Mouse (Mus musculus) CH12.LX (cell line): ENCODE results near the gene Cers5.

Experiments
- CTCF ChIP-seq, 2 experiments: IDR thresholded peaks in 1 of 2; conservative IDR thresholded peaks in 1 of 2; 2 replicates each; pipeline ENCODE4 v1.5.1; 2011 to 2012; ENCODE audit warnings: low read depth in 2 of 2, low read length in 2 of 2, improper control_type of control experiment in 1 of 2, inconsistent platforms in 1 of 2, mild to moderate bottlenecking in 1 of 2, moderate library complexity in 1 of 2
- ETS1 ChIP-seq: conservative IDR thresholded peaks from 2 replicates; pipeline ENCODE4 v1.6.1; 2012; ENCODE audit warnings: low read depth, mild to moderate bottlenecking, inconsistent platforms, low read length, improper control_type of control experiment, moderate library complexity
- KAT2A ChIP-seq: IDR thresholded peaks from 2 replicates; pipeline ENCODE4 v1.6.1; 2012; ENCODE audit warnings: low read length, improper control_type of control experiment, inconsistent platforms; ENCODE audit not compliant: insufficient replicate concordance
- POLR2A ChIP-seq: IDR thresholded peaks from 2 replicates; pipeline ENCODE4 v1.6.1; 2011; ENCODE audit warnings: low read depth, mild to moderate bottlenecking, improper control_type of control experiment, low read length
- RAD21 ChIP-seq: IDR thresholded peaks from 2 replicates; pipeline ENCODE4 v1.6.1; 2011; ENCODE audit warnings: low read depth, mild to moderate bottlenecking, low read length, improper control_type of control experiment, moderate library complexity
- SMC3 ChIP-seq: IDR thresholded peaks from 2 replicates; pipeline ENCODE4 v1.6.1; 2011; ENCODE audit warnings: low read depth, low read length, improper control_type of control experiment
- USF2 ChIP-seq: conservative IDR thresholded peaks from 2 replicates; pipeline ENCODE4 v1.6.1; 2011; ENCODE audit warnings: low read depth, low read length, improper control_type of control experiment
- ZC3H11A ChIP-seq: IDR thresholded peaks from 2 replicates; pipeline ENCODE4 v1.6.1; 2012; ENCODE audit warnings: low read depth, mild to moderate bottlenecking, inconsistent platforms, low read length, improper control_type of control experiment

DNA sequence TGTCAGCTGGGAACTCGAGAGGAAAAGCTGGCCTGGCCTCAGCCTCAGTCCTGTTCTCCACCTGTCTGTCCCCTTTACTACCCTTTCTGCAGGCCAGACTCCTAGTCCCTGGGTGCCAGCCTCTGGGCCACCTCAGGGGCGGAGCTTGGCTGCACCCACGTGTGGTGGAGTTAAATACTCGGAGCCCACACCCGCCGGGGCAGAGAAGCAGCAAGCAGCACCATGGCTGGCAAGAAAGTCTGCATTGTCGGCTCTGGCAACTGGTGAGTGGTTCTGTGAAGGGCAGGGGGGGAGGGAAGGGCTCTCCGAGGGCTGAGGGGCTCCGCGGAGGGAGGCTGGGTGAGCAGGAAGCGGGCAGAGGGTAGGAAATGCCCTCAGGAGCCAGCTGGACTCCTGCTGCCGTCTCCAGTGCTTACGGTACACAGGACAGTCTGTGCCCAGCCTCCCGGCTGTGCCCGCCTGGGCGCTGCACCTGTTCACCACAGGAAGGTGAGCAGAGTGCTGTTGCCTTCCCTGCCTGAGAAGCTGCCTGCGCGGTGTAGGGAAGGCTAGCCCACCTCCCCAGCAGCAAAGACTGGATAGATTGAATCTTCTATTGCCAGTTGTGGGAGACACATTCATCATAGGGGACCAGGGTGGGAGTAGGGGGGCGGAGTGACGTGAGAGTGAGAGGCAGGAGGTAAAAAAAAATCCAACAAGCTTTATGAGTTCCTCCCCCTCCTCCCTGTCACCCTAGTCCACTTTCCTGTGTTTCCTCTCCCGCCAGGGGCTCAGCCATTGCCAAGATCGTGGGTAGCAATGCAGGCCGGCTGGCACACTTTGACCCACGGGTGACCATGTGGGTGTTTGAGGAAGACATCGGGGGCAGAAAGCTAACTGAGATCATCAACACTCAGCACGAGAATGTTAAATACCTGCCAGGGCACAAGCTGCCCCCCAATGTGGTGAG, 55.0 kb downstream of the Cers5 start, which contains the start of gene Gpd1:
- TF ChIP-seq POLR2A = no peak
- no peak for TF ChIP-seq CTCF (conservative IDR thresholded peaks at IDR 0.05 in 1 of 2, IDR thresholded peaks at IDR 0.05 in 1 of 2; ENCODE audit: low read depth in 2 of 2, low read length in 2 of 2)
- no peak for TF ChIP-seq ZC3H11A
- TF ChIP-seq SMC3 = no peak
- TF ChIP-seq USF2 = no peak
- TF ChIP-seq RAD21 = no peak
- no peak for TF ChIP-seq KAT2A
- no peak for TF ChIP-seq ETS1
